Mouse (Mus musculus): ENCODE results near the gene Hoxd8.

Gene Hoxd8

GRCm38 (mm10) chr2:74704393-74704998, at the start of gene Hoxd8:
Gene Hoxd8 (plus strand): TSS chr2:74704615.
- DNase-seq, result peak; percentile 94

GRCm38 (mm10) chr2:74654743-74655419, 49.5 kb upstream of the Hoxd8 start:
- no peak for DNase-seq

GRCm38 (mm10) chr2:74655420-74655781, 49.0 kb upstream of the Hoxd8 start:
- peak; percentile 62 for DNase-seq

GRCm38 (mm10) chr2:74655821-74656631, 48.4 kb upstream of the Hoxd8 start:
- DNase-seq, result no peak

- DNase-seq, result no peak
Measured at GRCm38 (mm10) chr2:74656632-74657021, 47.8 kb upstream of the Hoxd8 start.

- DNase-seq, result no peak
Measured at GRCm38 (mm10) chr2:74657251-74658023, 47.0 kb upstream of the Hoxd8 start.

- no peak for DNase-seq
Measured at GRCm38 (mm10) chr2:74658024-74658666, 46.3 kb upstream of the Hoxd8 start.

GRCm38 (mm10) chr2:74658667-74659371, 45.6 kb upstream of the Hoxd8 start:
- no peak for DNase-seq

GRCm38 (mm10) chr2:74659507-74660005, 44.9 kb upstream of the Hoxd8 start, which contains the start of gene Evx2:
Gene Evx2 (minus strand): TSS chr2:74659557.
- no peak for DNase-seq

GRCm38 (mm10) chr2:74660421-74661375, 43.7 kb upstream of the Hoxd8 start:
- no peak for DNase-seq

GRCm38 (mm10) chr2:74661685-74662084, 42.7 kb upstream of the Hoxd8 start:
- DNase-seq, result peak; percentile 54

- peak; percentile 73 for DNase-seq
Measured at GRCm38 (mm10) chr2:74663291-74663925, 41.0 kb upstream of the Hoxd8 start.

- no peak for DNase-seq
Measured at GRCm38 (mm10) chr2:74666411-74666810, 38.0 kb upstream of the Hoxd8 start.

GRCm38 (mm10) chr2:74667191-74667841, 37.1 kb upstream of the Hoxd8 start:
- DNase-seq, result no peak

GRCm38 (mm10) chr2:74667842-74668357, 36.5 kb upstream of the Hoxd8 start, which contains the start of gene Hoxd13:
Gene Hoxd13 (plus strand): TSS chr2:74668310.
- no peak for DNase-seq

GRCm38 (mm10) chr2:74668370-74669229, 35.8 kb upstream of the Hoxd8 start:
- DNase-seq, result peak; percentile 36

- DNase-seq, result no peak
Measured at GRCm38 (mm10) chr2:74669230-74669578, 35.2 kb upstream of the Hoxd8 start.

- no peak for DNase-seq
Measured at GRCm38 (mm10) chr2:74669650-74670235, 34.7 kb upstream of the Hoxd8 start.
